Mouse (Mus musculus) MEL (cell line): Measurements from ENCODE around the gene Creg1. TPM values are rescaled to one million over a fixed set of nuclear protein-coding genes. Genes with fewer than 3 reads are reported as not detected.
A peak's percentile ranks its signal among the peaks of the same experiment; 100 is the strongest.

Experiments
- DNase-seq: peaks from one replicate; pipeline ENCODE4 v3.0.0; 2011; ENCODE audit warnings: low read depth, low spot score
- H3K27ac ChIP-seq: 2 replicates; pipeline ENCODE4 v1.5.1; 2012; ENCODE audit warnings: low read depth, mild to moderate bottlenecking, control low read depth, low read length, moderate library complexity; ENCODE audit not compliant: control insufficient read depth
- H3K27me3 ChIP-seq, 2 experiments: fragments of 150-350 bp in 1 of 2; sonication (generic) in 1 of 2; 2 replicates each; pipeline ENCODE4 v1.6.1; 2012; ENCODE audit warnings: low read length in 2 of 2, mild to moderate bottlenecking in 2 of 2, improper control_type of control experiment in 1 of 2, moderate library complexity in 1 of 2; ENCODE audit not compliant: insufficient read depth in 2 of 2, control insufficient read depth in 1 of 2
- H3K36me3 ChIP-seq, 2 experiments: 2 replicates each; pipeline ENCODE4 v1.6.1; 2012 to 2014; ENCODE audit warnings: low read length in 2 of 2, improper control_type of control experiment in 1 of 2, inconsistent platforms in 1 of 2, mild to moderate bottlenecking in 1 of 2; ENCODE audit not compliant: insufficient read depth in 2 of 2, control insufficient read depth in 1 of 2
- H3K4me1 ChIP-seq, 2 experiments: fragments of 150-350 bp in 1 of 2; sonication (generic) in 1 of 2; 2 replicates each; pipeline ENCODE4 v1.6.1; 2012; ENCODE audit warnings: low read length in 2 of 2, improper control_type of control experiment in 1 of 2, mild to moderate bottlenecking in 1 of 2; ENCODE audit not compliant: insufficient read depth in 2 of 2, control insufficient read depth in 1 of 2
- H3K4me3 ChIP-seq, 2 experiments: fragments of 150-350 bp in 1 of 2; sonication (generic) in 1 of 2; 2 replicates each; pipeline ENCODE4 v1.5.1; 2012; ENCODE audit warnings: low read depth in 2 of 2, low read length in 2 of 2, mild to moderate bottlenecking in 2 of 2, moderate library complexity in 2 of 2, control low read depth in 1 of 2, improper control_type of control experiment in 1 of 2; ENCODE audit not compliant: control insufficient read depth in 1 of 2, insufficient read depth in 1 of 2
- H3K79me2 ChIP-seq: 2 replicates; pipeline ENCODE4 v1.6.1; 2012; ENCODE audit warnings: mild to moderate bottlenecking, low read length, moderate library complexity; ENCODE audit not compliant: control insufficient read depth, poor library complexity, insufficient read depth
- H3K9ac ChIP-seq: 2 replicates; pipeline ENCODE4 v1.6.1; 2012; ENCODE audit warnings: low read depth, mild to moderate bottlenecking, control low read depth, low read length, moderate library complexity; ENCODE audit not compliant: control insufficient read depth, poor library complexity, severe bottlenecking
- H3K9me3 ChIP-seq: fragments of 150-350 bp; sonication (generic); replicated peaks from 2 replicates; pipeline ENCODE4 v1.6.1; 2012; ENCODE audit warnings: mild to moderate bottlenecking, low read length, improper control_type of control experiment, moderate library complexity; ENCODE audit not compliant: insufficient read depth
- CHD1 ChIP-seq: IDR thresholded peaks from 2 replicates; pipeline ENCODE4 v1.6.1; 2012; ENCODE audit warnings: low read depth, mild to moderate bottlenecking, inconsistent platforms, low read length, improper control_type of control experiment
- CHD2 ChIP-seq: IDR thresholded peaks from 2 replicates; pipeline ENCODE4 v1.6.1; 2011; ENCODE audit warnings: low read length, improper control_type of control experiment
- CTCF ChIP-seq, 3 experiments: IDR thresholded peaks in 2 of 3; conservative IDR thresholded peaks in 1 of 3; 2 replicates each; pipeline ENCODE4 v1.5.1; 2011 to 2012; ENCODE audit warnings: low read length in 3 of 3, low read depth in 2 of 3, mild to moderate bottlenecking in 2 of 3, improper control_type of control experiment in 1 of 3, inconsistent platforms in 1 of 3, mixed read lengths in 1 of 3, moderate library complexity in 1 of 3; ENCODE audit not compliant: control insufficient read depth in 1 of 3, insufficient read depth in 1 of 3, poor library complexity in 1 of 3, severe bottlenecking in 1 of 3
- E2F4 ChIP-seq: IDR thresholded peaks from 2 replicates; pipeline ENCODE4 v1.6.1; 2011; ENCODE audit warnings: low read depth, low read length, improper control_type of control experiment, borderline replicate concordance
- ELF1 ChIP-seq: IDR thresholded peaks from 2 replicates; pipeline ENCODE4 v1.6.1; 2014; ENCODE audit warnings: low read depth, mild to moderate bottlenecking, inconsistent platforms, low read length, improper control_type of control experiment, moderate library complexity
- EP300 ChIP-seq, 2 experiments: IDR thresholded peaks; 2 replicates each; pipeline ENCODE4 v1.6.1; 2011; ENCODE audit warnings: improper control_type of control experiment in 2 of 2, low read length in 2 of 2, low read depth in 1 of 2, mild to moderate bottlenecking in 1 of 2
- ETS1 ChIP-seq: IDR thresholded peaks from 2 replicates; pipeline ENCODE4 v1.6.1; 2012; ENCODE audit warnings: low read depth, mild to moderate bottlenecking, inconsistent platforms, low read length, improper control_type of control experiment, moderate library complexity
- GABPA ChIP-seq: IDR thresholded peaks from 2 replicates; pipeline ENCODE4 v1.6.1; 2012; ENCODE audit warnings: low read depth, mild to moderate bottlenecking, inconsistent platforms, low read length, improper control_type of control experiment, moderate library complexity
- GATA1 ChIP-seq: IDR thresholded peaks from 2 replicates; pipeline ENCODE4 v1.6.1; 2011; ENCODE audit warnings: low read depth, low read length, improper control_type of control experiment
- HCFC1 ChIP-seq: IDR thresholded peaks from 2 replicates; pipeline ENCODE4 v1.6.1; 2012; ENCODE audit warnings: low read depth, mild to moderate bottlenecking, inconsistent platforms, low read length, improper control_type of control experiment, moderate library complexity
- JUND ChIP-seq: IDR thresholded peaks from 2 replicates; pipeline ENCODE4 v1.6.1; 2011; ENCODE audit warnings: low read depth, mild to moderate bottlenecking, improper control_type of control experiment, low read length
- KAT2A ChIP-seq: conservative IDR thresholded peaks from 2 replicates; pipeline ENCODE4 v1.6.1; 2012; ENCODE audit warnings: low read depth, low read length, improper control_type of control experiment, inconsistent platforms
- MAFK ChIP-seq: IDR thresholded peaks from 2 replicates; pipeline ENCODE4 v1.6.1; 2011; ENCODE audit warnings: low read depth, mild to moderate bottlenecking, low read length, improper control_type of control experiment, borderline replicate concordance
- MAX ChIP-seq: IDR thresholded peaks from 2 replicates; pipeline ENCODE4 v1.6.1; 2011; ENCODE audit warnings: low read length, improper control_type of control experiment
- MAZ ChIP-seq: IDR thresholded peaks from 2 replicates; pipeline ENCODE4 v1.6.1; 2012; ENCODE audit warnings: low read depth, mild to moderate bottlenecking, inconsistent platforms, low read length, improper control_type of control experiment
- MEF2A ChIP-seq: IDR thresholded peaks from 2 replicates; pipeline ENCODE4 v1.6.1; 2014; ENCODE audit warnings: low read depth, mild to moderate bottlenecking, inconsistent platforms, low read length, improper control_type of control experiment; ENCODE audit not compliant: poor library complexity, insufficient replicate concordance, severe bottlenecking; ENCODE audit errors: extremely low read depth
- MXI1 ChIP-seq: IDR thresholded peaks from 2 replicates; pipeline ENCODE4 v1.6.1; 2011; ENCODE audit warnings: mild to moderate bottlenecking, low read depth, low read length, improper control_type of control experiment
- MYC ChIP-seq: IDR thresholded peaks from 2 replicates; pipeline ENCODE4 v1.6.1; 2011; ENCODE audit warnings: low read depth, mild to moderate bottlenecking, low read length, improper control_type of control experiment, moderate library complexity
- NELFE ChIP-seq: IDR thresholded peaks from 2 replicates; pipeline ENCODE4 v1.6.1; 2011; ENCODE audit warnings: low read depth, low read length, improper control_type of control experiment
- NRF1 ChIP-seq: IDR thresholded peaks from 2 replicates; pipeline ENCODE4 v1.6.1; 2014; ENCODE audit warnings: low read depth, mild to moderate bottlenecking, inconsistent platforms, low read length, improper control_type of control experiment, moderate library complexity; ENCODE audit not compliant: poor library complexity, insufficient read depth, severe bottlenecking
- POLR2A ChIP-seq, 2 experiments: IDR thresholded peaks; 2 replicates each; pipeline ENCODE4 v1.6.1; 2011 to 2012; ENCODE audit warnings: low read length in 2 of 2, mild to moderate bottlenecking in 2 of 2, control low read depth in 1 of 2, improper control_type of control experiment in 1 of 2, low read depth in 1 of 2, moderate library complexity in 1 of 2; ENCODE audit not compliant: control insufficient read depth in 1 of 2, insufficient read depth in 1 of 2, poor library complexity in 1 of 2
- POLR2AphosphoS2 ChIP-seq: IDR thresholded peaks from 2 replicates; pipeline ENCODE4 v1.6.1; 2011; ENCODE audit warnings: low read length, improper control_type of control experiment
- POLR2AphosphoS5 ChIP-seq: IDR thresholded peaks from 2 replicates; pipeline ENCODE4 v1.6.1; 2012; ENCODE audit warnings: low read depth, borderline replicate concordance, mild to moderate bottlenecking, inconsistent platforms, low read length, moderate library complexity, mixed read lengths
- RAD21 ChIP-seq: IDR thresholded peaks from 2 replicates; pipeline ENCODE4 v1.6.1; 2011; ENCODE audit warnings: mild to moderate bottlenecking, low read depth, low read length, improper control_type of control experiment
- RCOR1 ChIP-seq: IDR thresholded peaks from 2 replicates; pipeline ENCODE4 v1.6.1; 2012; ENCODE audit warnings: low read depth, mild to moderate bottlenecking, inconsistent platforms, low read length, improper control_type of control experiment
- SIN3A ChIP-seq: IDR thresholded peaks from 2 replicates; pipeline ENCODE4 v1.6.1; 2012; ENCODE audit warnings: low read length, improper control_type of control experiment, inconsistent platforms
- SMC3 ChIP-seq: IDR thresholded peaks from 2 replicates; pipeline ENCODE4 v1.6.1; 2011; ENCODE audit warnings: low read depth, low read length, improper control_type of control experiment
- TAL1 ChIP-seq: IDR thresholded peaks from 2 replicates; pipeline ENCODE4 v1.6.1; 2012; ENCODE audit warnings: mild to moderate bottlenecking, inconsistent platforms, low read length, moderate library complexity, mixed read lengths
- TBP ChIP-seq: IDR thresholded peaks from 2 replicates; pipeline ENCODE4 v1.8.0; 2011; ENCODE audit warnings: low read depth, low read length, improper control_type of control experiment
- TCF12 ChIP-seq: IDR thresholded peaks from 2 replicates; pipeline ENCODE4 v1.6.1; 2014; ENCODE audit warnings: low read depth, mild to moderate bottlenecking, inconsistent platforms, low read length, improper control_type of control experiment, moderate library complexity
- UBTF ChIP-seq: IDR thresholded peaks from 2 replicates; pipeline ENCODE4 v1.6.1; 2012; ENCODE audit warnings: low read depth, mild to moderate bottlenecking, inconsistent platforms, low read length, improper control_type of control experiment, moderate library complexity, borderline replicate concordance; ENCODE audit not compliant: insufficient read depth
- USF1 ChIP-seq: IDR thresholded peaks from 2 replicates; pipeline ENCODE4 v1.6.1; 2014; ENCODE audit warnings: low read depth, mild to moderate bottlenecking, inconsistent platforms, low read length, improper control_type of control experiment, moderate library complexity
- USF2 ChIP-seq, 2 experiments: IDR thresholded peaks; 2 replicates each; pipeline ENCODE4 v1.6.1; 2011 to 2012; ENCODE audit warnings: improper control_type of control experiment in 2 of 2, low read length in 2 of 2, borderline replicate concordance in 1 of 2, inconsistent platforms in 1 of 2, low read depth in 1 of 2, mild to moderate bottlenecking in 1 of 2; ENCODE audit not compliant: insufficient read depth in 1 of 2
- ZKSCAN1 ChIP-seq: IDR thresholded peaks from 2 replicates; pipeline ENCODE4 v1.6.1; 2012; ENCODE audit warnings: low read depth, mild to moderate bottlenecking, inconsistent platforms, low read length, improper control_type of control experiment, moderate library complexity
- ZNF384 ChIP-seq: IDR thresholded peaks from 2 replicates; pipeline ENCODE4 v1.6.1; 2012; ENCODE audit warnings: low read depth, mild to moderate bottlenecking, inconsistent platforms, low read length, improper control_type of control experiment
- polyA plus RNA-seq, 2 experiments: library from polyadenylated mRNA; stranded (reverse) in 1 of 2; unstranded in 1 of 2; fragments of >175 nt in 1 of 2; fragments of >200 nt in 1 of 2; gene quantifications; 2 replicates each; pipeline versions ENCODE4 v1.2.1 to v1.2.4; 2012; ENCODE audit warnings: low replicate concordance in 2 of 2, low read depth in 1 of 2; ENCODE audit not compliant: insufficient read length in 2 of 2, insufficient read depth in 1 of 2, missing spikeins in 1 of 2
- total RNA-seq: library from RNA; depleted of rRNA; stranded (reverse); fragments of 300-350 nt; gene quantifications from 2 replicates; pipeline ENCODE4 v1.2.3, GENCODE M21; 2012; rRNA removed

The Creg1 gene
- total RNA-seq (83.6 and 105 TPM in 2 replicates), polyA plus RNA-seq (100 to 1,000 TPM in 1 of 2 experiments, not detected in 1; 184 TPM)

- H3K27me3 ChIP-seq = no peaks in the 10 kb centered on the region
- peak; percentile 98 for DNase-seq
- TF ChIP-seq USF2 (IDR thresholded peaks at IDR 0.05; ENCODE audit: borderline replicate concordance in 1 of 2, insufficient read depth in 1 of 2, low read depth in 1 of 2, low read length in 2 of 2) (0 out of 4 replicates have a peak, but pooled peaks of 1 of the 2 experiments have one; percentile 38), UBTF (no peak), CTCF (IDR thresholded peaks at IDR 0.05 in 2 of 3, conservative IDR thresholded peaks at IDR 0.05 in 1 of 3; ENCODE audit: control insufficient read depth in 1 of 3, insufficient read depth in 1 of 3, low read depth in 2 of 3, low read length in 3 of 3, poor library complexity in 1 of 3, severe bottlenecking in 1 of 3) (no peak), JUND (no peak), ETS1 (peak; percentile 87), KAT2A (no peak), EP300 (IDR thresholded peaks at IDR 0.05; ENCODE audit: low read depth in 1 of 2, low read length in 2 of 2) (peak in 1 of 2 experiments; percentile 55; a peak in 3 of 4 replicates), HCFC1 (peak; percentile 69), TBP (peak; percentile 89), ZKSCAN1 (no peak), TCF12 (peak; percentile 70), POLR2A (IDR thresholded peaks at IDR 0.05; ENCODE audit: control insufficient read depth in 1 of 2, insufficient read depth in 1 of 2, low read depth in 1 of 2, low read length in 2 of 2, poor library complexity in 1 of 2) (peak; percentile 86 to 95), SIN3A (peak; percentile 62), POLR2AphosphoS2 (peak; percentile 91), NELFE (peak; percentile 95), ELF1 (peak; percentile 82), MAFK (no peak), POLR2AphosphoS5 (peak; percentile 92), CHD2 (no peak), SMC3 (no peak), RCOR1 (0 out of 2 replicates have a peak, but pooled peaks have one; percentile 14), TAL1 (peak; percentile 87), MYC (no peak; the same call in 1 of the 2 replicates), NRF1 (peak; percentile 38; the same call in 1 of the 2 replicates), GATA1 (peak; percentile 77), ZNF384 (no peak), MAX (peak; percentile 78; the same call in 1 of the 2 replicates), USF1 (peak; percentile 88), MAZ (no peak; the same call in 1 of the 2 replicates), E2F4 (no peak), GABPA (no peak), MEF2A (no peak), CHD1 (no peak), RAD21 (no peak), MXI1 (peak; percentile 50)
These were observed at the start of gene Creg1 for GRCm38 (mm10) chr1:165763635-165764372. TSS of gene Creg1 (plus strand) at chr1:165763746.

More at GRCm38 (mm10) chr1:165763635-165764372, at the start of gene Creg1:
- H3K9me3 ChIP-seq = no peaks in the 10 kb centered on the region
- H3K79me2 ChIP-seq = peaks cover 33% of the 10 kb centered on the region
- H3K4me3 ChIP-seq = peak within 1 kb of the TSS; percentile 70 to 94
- peaks cover 0 to 27% of the 10 kb centered on the region in 2 experiments for H3K4me1 ChIP-seq
- peak within 1 kb of the TSS; percentile 97 for H3K9ac ChIP-seq
- peak within 1 kb of the TSS; percentile 91 for H3K27ac ChIP-seq
- H3K36me3 ChIP-seq = peaks cover 0 to 14% of the 10 kb centered on the region in 2 experiments; a peak in 2 of 4 replicates
